Mouse (Mus musculus) CD4-positive naive resting alpha-beta T cell, adult 76 days (primary cell): ENCODE results near the gene Crisp1. TPM values are rescaled to one million over a fixed set of nuclear protein-coding genes. Genes with fewer than 3 reads are reported as not detected.

Source experiments
- total RNA-seq: library from RNA; stranded (reverse); gene quantifications from one replicate; pipeline ENCODE4 v1.2.4, GENCODE M21; 2023

Crisp1 gene
- total RNA-seq: not detected

DNA sequence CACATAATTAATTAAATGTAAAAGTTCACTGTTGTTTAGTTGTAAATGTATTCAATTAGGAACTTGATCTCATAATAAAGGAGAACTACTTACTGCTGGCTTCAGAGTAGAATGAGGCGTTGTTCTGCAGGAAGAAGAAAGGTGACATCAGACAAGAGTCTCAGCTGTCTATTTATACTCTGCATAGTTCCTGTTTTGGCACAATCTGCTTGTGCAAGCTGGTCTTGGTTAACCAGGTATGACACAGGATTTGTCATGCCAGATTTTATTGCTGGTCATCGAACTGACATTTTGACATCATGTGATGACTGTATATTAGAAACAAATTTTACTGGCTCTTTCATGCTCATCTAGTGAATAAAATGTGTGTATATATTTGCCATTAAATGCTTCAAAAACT, at the start of gene Crisp1:
Gene Crisp1 (minus strand): TSS at position 146 of the 400 bp plus-strand sequence.

Other genes with a start within 250 kb of the Crisp1 start
- not detected for gene AC192777.2, start 223.8 kb downstream of the Crisp1 start, total RNA-seq
- gene Pgk2, start 110.6 kb downstream of the Crisp1 start, total RNA-seq: not detected
- not detected for gene Crisp3, start 76.9 kb downstream of the Crisp1 start, total RNA-seq
- not detected for gene Esp8, start 200.8 kb upstream of the Crisp1 start, total RNA-seq
- gene Esp6, start 242.3 kb upstream of the Crisp1 start, total RNA-seq: not detected